Mouse (Mus musculus) testis, adult 2 months (tissue): Measurements from ENCODE around the gene Gng5. TPM values are rescaled to one million over a fixed set of nuclear protein-coding genes. Genes with fewer than 3 reads are reported as not detected.

Experiments
- H3K27ac ChIP-seq: fragments of 200-500 bp; 2 replicates; pipeline ENCODE4 v1.5.1; 2012; ENCODE audit warnings: low read depth, low read length; ENCODE audit not compliant: control insufficient read depth, insufficient read depth
- H3K27me3 ChIP-seq: fragments of 200-500 bp; 2 replicates; pipeline ENCODE4 v1.6.1; 2012; ENCODE audit warnings: mild to moderate bottlenecking, low read length, moderate library complexity; ENCODE audit not compliant: control insufficient read depth, insufficient read depth
- H3K36me3 ChIP-seq: fragments of 200-500 bp; 2 replicates; pipeline ENCODE4 v1.6.1; 2012; ENCODE audit warnings: mild to moderate bottlenecking, low read length; ENCODE audit not compliant: control insufficient read depth, insufficient read depth
- H3K4me1 ChIP-seq: fragments of 200-500 bp; 2 replicates; pipeline ENCODE4 v1.6.1; 2012; ENCODE audit warnings: low read length; ENCODE audit not compliant: control insufficient read depth, insufficient read depth
- H3K4me3 ChIP-seq: fragments of 200-500 bp; 2 replicates; pipeline ENCODE4 v1.5.1; 2012; ENCODE audit warnings: low read depth, mild to moderate bottlenecking, low read length, moderate library complexity, mixed read lengths; ENCODE audit not compliant: control insufficient read depth
- CTCF ChIP-seq: fragments of 200-500 bp; IDR thresholded peaks from 2 replicates; pipeline ENCODE4 v1.5.1; 2012; ENCODE audit warnings: low read depth, mild to moderate bottlenecking, inconsistent platforms, low read length, moderate library complexity; ENCODE audit not compliant: control insufficient read depth, insufficient read depth, insufficient replicate concordance
- POLR2A ChIP-seq: fragments of 200-500 bp; IDR thresholded peaks from 2 replicates; pipeline ENCODE4 v1.6.1; 2012; ENCODE audit warnings: low read depth, mild to moderate bottlenecking, inconsistent platforms, low read length, moderate library complexity; ENCODE audit not compliant: control insufficient read depth
- polyA plus RNA-seq: library from polyadenylated mRNA; depleted of rRNA; stranded (reverse); fragments of >200 nt; gene quantifications from 2 replicates; pipeline ENCODE4 v1.2.3, GENCODE M21; 2012; rRNA removed

The Gng5 gene
- polyA plus RNA-seq, 1 experiment, result 566 TPM

GRCm38 (mm10) chr3:146540521-146541273, 41.1 kb downstream of the Gng5 start:
- Histone ChIP-seq H3K27me3 (no peaks in the 10 kb centered on the region), H3K36me3 (no peaks in the 10 kb centered on the region), H3K4me1 (no peaks in the 10 kb centered on the region), H3K4me3 (no peak overlapping the region), H3K27ac (no peak overlapping the region)
- TF ChIP-seq CTCF (no peak), POLR2A (no peak)

- TF ChIP-seq POLR2A (no peak), CTCF (no peak)
- no peaks in the 10 kb centered on the region for H3K4me1 ChIP-seq
- H3K36me3 ChIP-seq, result no peaks in the 10 kb centered on the region
- H3K27me3 ChIP-seq, result no peaks in the 10 kb centered on the region
- H3K27ac ChIP-seq, result no peak overlapping the region
- H3K4me3 ChIP-seq, result no peak overlapping the region
Measured at GRCm38 (mm10) chr3:146543632-146544031, 44.0 kb downstream of the Gng5 start.

- Histone ChIP-seq H3K27me3 (no peaks in the 10 kb centered on the region), H3K4me1 (no peaks in the 10 kb centered on the region), H3K27ac (no peak overlapping the region), H3K36me3 (no peaks in the 10 kb centered on the region), H3K4me3 (no peak overlapping the region)
- TF ChIP-seq POLR2A (no peak), CTCF (no peak)
Measured at GRCm38 (mm10) chr3:146554816-146555215, 55.2 kb downstream of the Gng5 start.

Other genes starting within 250 kb of the Gng5 start
- 91.9 and 94.7 TPM in 2 replicates for gene Ssx2ip, start 95.2 kb upstream of the Gng5 start, polyA plus RNA-seq
- 1.0 and 1.6 TPM in 2 replicates for gene Ctbs, start 50.0 kb upstream of the Gng5 start, polyA plus RNA-seq
- 107 and 138 TPM in 2 replicates for gene Spata1, start 54 bp upstream of the Gng5 start, polyA plus RNA-seq
- gene Rpf1, start 21.6 kb downstream of the Gng5 start, polyA plus RNA-seq, result 11.8 and 13.9 TPM in 2 replicates
- gene Uox, start 70.6 kb downstream of the Gng5 start, polyA plus RNA-seq, result 0.11 and 0.75 TPM in 2 replicates
- not detected in 2 replicates for gene Dnase2b, start 115.8 kb downstream of the Gng5 start, polyA plus RNA-seq
- gene 4930503B20Rik, start 151.5 kb downstream of the Gng5 start, polyA plus RNA-seq, result 205 and 256 TPM in 2 replicates
- 0.71 TPM in 1 of 2 replicates, not detected in the other for gene Samd13, start 185.8 kb downstream of the Gng5 start, polyA plus RNA-seq